Mouse (Mus musculus) kidney, adult 2 months (tissue): ENCODE measurements around the gene Bin2. TPM values are rescaled to one million over a fixed set of nuclear protein-coding genes. Genes with fewer than 3 reads are reported as not detected.

ENCODE experiments used
- DNase-seq: peaks from one replicate; pipeline ENCODE4 v3.0.0; 2021
- H3K27ac ChIP-seq: fragments of 200-500 bp; 2 replicates; pipeline ENCODE4 v1.5.1; 2012; ENCODE audit warnings: low read depth, low read length, control low read depth, inconsistent platforms; ENCODE audit not compliant: insufficient read depth
- H3K27me3 ChIP-seq: fragments of 200-500 bp; replicated peaks from 2 replicates; pipeline ENCODE4 v1.6.1; 2012; ENCODE audit warnings: mild to moderate bottlenecking, moderate library complexity, low read length, inconsistent platforms; ENCODE audit not compliant: control insufficient read depth, insufficient read depth
- H3K36me3 ChIP-seq: fragments of 200-500 bp; 2 replicates; pipeline ENCODE4 v1.6.1; 2012; ENCODE audit warnings: mild to moderate bottlenecking, moderate library complexity, low read length, inconsistent platforms; ENCODE audit not compliant: control insufficient read depth, insufficient read depth
- H3K4me1 ChIP-seq: fragments of 200-500 bp; 2 replicates; pipeline ENCODE4 v1.6.1; 2011; ENCODE audit warnings: low read length; ENCODE audit not compliant: control insufficient read depth, insufficient read depth
- H3K4me3 ChIP-seq: fragments of 200-500 bp; 2 replicates; pipeline ENCODE4 v1.5.1; 2011; ENCODE audit warnings: mild to moderate bottlenecking, low read depth, low read length, control low read depth; ENCODE audit not compliant: insufficient read depth
- CTCF ChIP-seq: fragments of 200-500 bp; conservative IDR thresholded peaks from 2 replicates; pipeline ENCODE4 v1.5.1; 2011; ENCODE audit warnings: low read depth, mild to moderate bottlenecking, control low read depth, low read length, moderate library complexity, mixed read lengths; ENCODE audit not compliant: insufficient read depth, insufficient read length
- POLR2A ChIP-seq: fragments of 200-500 bp; IDR thresholded peaks from one replicate; pipeline ENCODE4 v1.6.1; 2011; ENCODE audit warnings: low read depth, low read length, control low read depth
- WGBS: fragments of 180-500 bp; shearing (Covaris S2); methylation state at CpG from one replicate; pipeline ENCODE4 v1.1.7; 2018; 5-methylcytosine and 5-hydroxymethylcytosine counted together
- polyA plus RNA-seq: library from polyadenylated mRNA; depleted of rRNA; stranded (reverse); fragments of >200 nt; gene quantifications from 2 replicates; pipeline ENCODE4 v1.2.3, GENCODE M21; 2012

The Bin2 gene
- polyA plus RNA-seq, 1 experiment = 4.7 TPM

DNA sequence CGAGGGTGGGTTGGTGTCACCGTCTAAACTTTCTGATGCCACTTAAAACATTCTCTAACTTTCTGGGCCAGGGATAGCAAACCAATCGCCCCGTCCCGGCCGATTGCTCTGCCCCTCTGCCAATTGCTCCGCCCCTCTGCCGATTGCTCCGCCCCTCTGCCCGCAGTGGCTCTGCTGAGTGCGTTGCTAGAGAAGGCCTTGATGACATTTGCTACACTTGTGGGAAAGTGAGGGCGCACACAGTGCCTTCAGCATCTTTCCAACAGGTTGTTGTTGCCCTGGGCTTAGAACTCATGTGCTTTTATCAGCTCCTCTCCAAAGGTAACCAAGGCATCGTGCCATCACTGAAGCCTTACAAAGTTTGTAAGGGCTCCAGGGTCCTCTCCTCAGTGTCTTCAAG lies 15.9 kb upstream of the Bin2 start:
- Histone ChIP-seq H3K36me3 (no peaks in the 10 kb centered on the region), H3K4me3 (no peak overlapping the region), H3K27ac (no peak overlapping the region), H3K27me3 (no peaks in the 10 kb centered on the region), H3K4me1 (peaks cover 6% of the 10 kb centered on the region; the same call in 1 of the 2 replicates)
- DNase-seq = no peak
- no peak for TF ChIP-seq CTCF
- TF ChIP-seq POLR2A = no peak
- WGBS = 41% methylated on average over 13 of the region's 13 CpGs

DNA sequence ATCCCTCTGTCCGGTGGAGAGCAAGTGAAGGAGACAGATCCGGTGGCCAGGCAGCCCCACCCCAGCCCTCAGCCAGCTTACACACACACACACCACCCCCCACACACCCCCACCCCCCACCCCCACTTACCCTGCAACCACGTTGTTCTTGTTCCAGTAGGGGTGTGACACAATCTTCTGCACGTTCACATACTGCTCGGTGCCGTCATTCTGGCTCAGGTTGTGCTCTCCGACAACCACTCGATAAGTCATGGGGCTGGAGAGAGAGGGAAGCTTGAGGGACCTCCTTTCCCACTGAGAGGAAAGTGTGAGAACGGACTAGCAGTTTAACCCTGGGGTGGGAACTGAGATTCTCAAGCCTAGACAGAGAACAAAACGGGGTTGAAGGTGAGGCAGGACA lies 15.1 kb upstream of the Bin2 start:
- TF ChIP-seq CTCF (no peak), POLR2A (no peak)

DNA sequence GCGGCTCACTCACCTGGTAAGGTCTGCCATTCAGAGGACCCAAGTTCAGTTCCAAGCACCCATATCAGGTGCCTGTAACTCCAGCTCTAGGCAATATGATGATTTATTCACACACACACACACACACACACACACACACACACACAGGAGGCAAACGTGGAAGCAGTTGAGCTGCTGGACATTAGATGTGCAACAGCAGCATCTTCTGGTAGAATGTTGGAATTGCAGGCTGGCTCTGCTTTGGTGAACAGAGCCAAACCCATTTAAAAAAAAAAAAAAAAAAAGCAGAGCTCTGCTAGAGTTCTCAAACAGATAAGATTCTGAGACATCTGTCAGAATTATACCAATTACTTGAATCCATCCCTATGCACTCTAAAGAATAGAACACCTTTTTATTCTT lies 13.7 kb upstream of the Bin2 start:
- H3K4me1 ChIP-seq = peaks cover 20% of the 10 kb centered on the region; the same call in 1 of the 2 replicates
- TF ChIP-seq POLR2A = no peak
- TF ChIP-seq CTCF = peak; percentile 92
- no peak overlapping the region for H3K27ac ChIP-seq

More for the DNA sequence above, 15.1 kb upstream of the Bin2 start:
- DNase-seq = no peak
- no peaks in the 10 kb centered on the region for H3K36me3 ChIP-seq
- no peak overlapping the region for H3K27ac ChIP-seq
- no peaks in the 10 kb centered on the region for H3K27me3 ChIP-seq
- H3K4me1 ChIP-seq = peaks cover 14% of the 10 kb centered on the region; the same call in 1 of the 2 replicates
- WGBS = 74% methylated on average over 10 of the region's 10 CpGs
- no peak overlapping the region for H3K4me3 ChIP-seq

DNA sequence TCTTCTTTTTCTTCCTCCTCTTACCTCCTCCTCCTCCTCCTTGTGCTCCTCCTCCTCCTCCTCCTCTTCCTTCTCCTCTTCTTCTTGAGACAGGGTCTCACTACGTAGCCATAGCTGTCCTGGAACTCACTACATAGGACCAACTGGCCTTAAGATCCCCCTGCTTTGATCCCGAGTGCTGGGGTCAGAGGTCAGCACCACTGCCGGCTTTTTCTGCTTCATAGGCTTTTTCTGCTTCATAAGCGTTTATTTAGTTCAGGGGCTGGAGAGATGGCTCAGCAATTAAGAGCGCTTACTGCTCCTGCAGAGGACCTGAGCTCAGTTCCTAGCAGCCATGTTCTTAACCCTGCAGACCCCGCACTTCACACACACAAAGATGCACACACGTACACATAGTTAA lies 12.4 kb upstream of the Bin2 start:
- Histone ChIP-seq H3K27me3 (no peaks in the 10 kb centered on the region), H3K27ac (peak overlapping the region; percentile 74), H3K36me3 (no peaks in the 10 kb centered on the region), H3K4me1 (peaks cover 25% of the 10 kb centered on the region; the same call in 1 of the 2 replicates), H3K4me3 (peak overlapping the region; percentile 63; the same call in 1 of the 2 replicates)
- DNase-seq = peak; percentile 78
- TF ChIP-seq POLR2A = no peak
- no peak for TF ChIP-seq CTCF
- WGBS = 34% methylated on average over 7 of the region's 7 CpGs

More for the DNA sequence above, 13.7 kb upstream of the Bin2 start:
- no peaks in the 10 kb centered on the region for H3K36me3 ChIP-seq
- no peaks in the 10 kb centered on the region for H3K27me3 ChIP-seq
- WGBS = 48% methylated on average over 2 of the region's 2 CpGs
- no peak overlapping the region for H3K4me3 ChIP-seq
- DNase-seq = peak; percentile 89

DNA sequence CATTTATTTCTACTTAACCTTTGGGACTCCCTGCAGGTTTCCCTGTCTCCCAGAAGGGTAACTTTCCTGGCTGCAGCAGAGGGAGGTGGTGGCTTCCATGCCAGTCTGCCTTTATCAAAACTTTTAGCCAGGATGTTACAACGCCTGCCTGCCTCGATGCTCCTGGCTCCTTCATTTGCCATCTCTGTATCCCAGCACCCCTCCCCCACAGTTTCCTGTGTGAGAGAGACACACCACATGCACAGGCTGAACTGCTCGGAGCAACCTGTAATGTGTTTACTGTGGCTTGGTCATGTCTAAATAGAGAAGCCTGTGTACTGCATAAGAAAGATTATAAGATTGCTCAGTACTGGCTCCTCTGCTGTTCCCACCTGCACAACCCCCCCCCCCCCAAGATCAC lies 11.0 kb upstream of the Bin2 start:
- H3K4me3 ChIP-seq = peak overlapping the region; percentile 63
- peak overlapping the region; percentile 90 for H3K27ac ChIP-seq
- DNase-seq = peak; percentile 39
- TF ChIP-seq POLR2A = no peak
- no peak for TF ChIP-seq CTCF
- H3K27me3 ChIP-seq = no peaks in the 10 kb centered on the region
- no peaks in the 10 kb centered on the region for H3K36me3 ChIP-seq
- H3K4me1 ChIP-seq = peaks cover 25% of the 10 kb centered on the region; the same call in 1 of the 2 replicates
- WGBS = 26% methylated on average over 3 of the region's 3 CpGs

DNA sequence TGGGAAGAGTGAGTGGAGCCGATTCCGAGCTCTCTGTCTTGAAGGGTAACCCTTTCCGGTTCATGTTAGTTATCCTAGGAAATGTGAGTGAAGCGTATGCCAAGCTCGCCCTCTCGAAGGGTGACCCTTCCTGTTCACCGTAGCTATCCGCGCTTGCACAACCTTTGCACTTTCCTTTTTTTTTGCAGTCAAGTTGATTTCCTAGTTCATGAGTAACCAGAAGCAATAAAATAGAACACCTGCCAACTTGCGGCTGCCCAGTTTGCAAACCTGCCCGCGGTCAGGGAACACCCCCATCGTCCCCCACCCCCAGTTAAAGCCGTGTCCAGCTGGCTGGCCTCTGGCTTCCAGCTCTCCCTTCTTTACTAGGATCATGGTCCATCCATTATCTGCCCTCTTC lies 9.7 kb upstream of the Bin2 start:
- Histone ChIP-seq H3K4me1 (peaks cover 25% of the 10 kb centered on the region; the same call in 1 of the 2 replicates), H3K4me3 (peak overlapping the region; percentile 37; the same call in 1 of the 2 replicates), H3K36me3 (no peaks in the 10 kb centered on the region), H3K27me3 (no peaks in the 10 kb centered on the region), H3K27ac (peak overlapping the region; percentile 90)
- 31% methylated on average over 14 of the region's 14 CpGs for WGBS
- DNase-seq = peak; percentile 93
- no peak for TF ChIP-seq CTCF
- TF ChIP-seq POLR2A = peak; percentile 31

DNA sequence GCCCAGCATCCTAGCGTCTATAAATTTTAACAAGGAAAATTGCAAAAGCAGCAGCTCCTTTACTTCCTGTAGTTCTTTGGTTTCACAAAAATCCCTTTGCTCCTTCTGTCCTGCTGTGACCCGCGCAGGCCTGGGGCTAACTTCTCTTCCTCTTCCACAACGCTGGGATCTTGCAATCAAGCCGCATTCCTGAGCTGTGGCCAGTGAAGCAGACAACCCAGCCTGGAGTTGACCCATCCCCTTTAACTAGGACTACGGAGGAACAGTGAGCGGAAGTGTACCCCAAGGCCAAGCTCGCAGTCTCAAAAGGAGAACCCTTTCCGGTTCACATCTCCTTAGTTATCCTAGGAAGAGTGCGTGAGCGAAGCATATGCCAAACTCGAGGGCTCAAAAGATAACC lies 9.2 kb upstream of the Bin2 start:
- H3K4me3 ChIP-seq = peak overlapping the region; percentile 1; the same call in 1 of the 2 replicates
- H3K4me1 ChIP-seq = peaks cover 25% of the 10 kb centered on the region; the same call in 1 of the 2 replicates
- H3K36me3 ChIP-seq = no peaks in the 10 kb centered on the region
- 25% methylated on average over 12 of the region's 12 CpGs for WGBS
- H3K27me3 ChIP-seq = no peaks in the 10 kb centered on the region
- H3K27ac ChIP-seq = peak overlapping the region; percentile 88
- peak; percentile 91 for DNase-seq
- TF ChIP-seq CTCF (no peak), POLR2A (no peak)
